In the genomic region with DNA sequence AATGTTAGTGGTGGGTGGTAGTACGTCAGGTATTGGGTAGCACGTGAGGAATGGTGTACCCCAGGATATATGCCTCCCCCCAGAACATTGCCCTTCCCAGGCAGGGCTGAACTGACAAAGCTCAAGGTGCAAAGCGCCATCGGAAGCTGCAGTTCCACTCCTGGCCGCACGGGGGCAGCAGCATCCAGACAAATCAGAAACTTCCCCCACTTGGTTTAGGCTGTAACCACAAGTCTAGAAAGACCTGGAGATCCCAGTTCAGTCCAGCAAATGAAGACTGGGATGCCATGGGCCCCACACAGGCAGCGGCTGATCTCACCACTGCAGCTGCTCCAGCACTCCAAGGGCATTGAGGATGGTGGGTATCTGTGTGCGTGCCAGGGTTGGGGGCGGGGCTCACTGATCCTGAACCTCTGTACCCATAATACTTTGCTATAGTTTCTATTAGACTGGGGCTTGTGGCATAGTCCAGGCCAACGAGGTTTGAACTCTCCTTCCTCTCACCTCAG, we compare ENCODE assay signal across 8 mouse cellular contexts. TPM values are rescaled to one million over a fixed set of nuclear protein-coding genes. Genes with fewer than 3 reads are reported as not detected.
DNase-seq lines count a peak whose midpoint lies in the region; ATAC-seq and TF ChIP-seq lines count a peak whose summit lies in the region.

No protein-coding gene starts in this region.

- 16% methylated on average over 10 of the region's 10 CpGs for WGBS in heart, embryonic 13.5 days
- 18% methylated on average over 10 of the region's 10 CpGs for WGBS in kidney, postnatal 0 days
- 16% methylated on average over 10 of the region's 10 CpGs for WGBS in liver, embryonic 13.5 days (ENCODE audit: insufficient replicate concordance)
- 21% methylated on average over 10 of the region's 10 CpGs for WGBS in neural tube, embryonic 12.5 days

- DNase-seq in CD8-positive naive resting alpha-beta T cell, adult 2 months (ENCODE audit: low read depth in 2 of 2, low spot score in 2 of 2), result peak; percentile 64 to 70
- peak; percentile 89 for DNase-seq in brain, embryonic 14.5 days (ENCODE audit: low read depth)
- peak; percentile 87 for DNase-seq in kidney, postnatal 0 days (ENCODE audit: low spot score)
- DNase-seq in liver, embryonic 13.5 days, result peak; percentile 61
- peak; percentile 93 for DNase-seq in testis, postnatal 10 days (ENCODE audit: low spot score)

- peak overlapping the region; percentile 36; the same call in 1 of the 2 replicates for H3K27ac ChIP-seq in heart, embryonic 13.5 days (replicated peaks)
- H3K27ac ChIP-seq in kidney, postnatal 0 days, result no peak overlapping the region
- no peak overlapping the region for H3K27ac ChIP-seq in liver, embryonic 13.5 days
- no peak overlapping the region for H3K27ac ChIP-seq in neural tube, embryonic 12.5 days

- H3K4me3 ChIP-seq in heart, embryonic 13.5 days, result no peak overlapping the region
- no peak overlapping the region for H3K4me3 ChIP-seq in kidney, postnatal 0 days (replicated peaks; ENCODE audit: low read depth, low read length)
- H3K4me3 ChIP-seq in liver, embryonic 13.5 days (replicated peaks), result no peak overlapping the region
- no peak overlapping the region for H3K4me3 ChIP-seq in neural tube, embryonic 12.5 days

- H3K9ac ChIP-seq in heart, embryonic 13.5 days, result 0 out of 2 replicates have a peak overlapping the region, but pooled peaks have one; percentile 44
- H3K9ac ChIP-seq in kidney, postnatal 0 days (ENCODE audit: low read depth, low read length), result no peak overlapping the region
- no peak overlapping the region for H3K9ac ChIP-seq in liver, embryonic 13.5 days
- no peak overlapping the region for H3K9ac ChIP-seq in neural tube, embryonic 12.5 days

- H3K9me3 ChIP-seq in heart, embryonic 13.5 days, result no peaks in the 10 kb centered on the region
- no peaks in the 10 kb centered on the region for H3K9me3 ChIP-seq in kidney, postnatal 0 days (replicated peaks; ENCODE audit: low read length)
- no peaks in the 10 kb centered on the region for H3K9me3 ChIP-seq in liver, embryonic 13.5 days (replicated peaks)
- no peaks in the 10 kb centered on the region for H3K9me3 ChIP-seq in neural tube, embryonic 12.5 days

- H3K4me2 ChIP-seq in heart, embryonic 13.5 days, result no peak overlapping the region
- no peak overlapping the region for H3K4me2 ChIP-seq in kidney, postnatal 0 days (ENCODE audit: low read length)
- no peak overlapping the region for H3K4me2 ChIP-seq in liver, embryonic 13.5 days
- H3K4me2 ChIP-seq in neural tube, embryonic 12.5 days (replicated peaks), result no peak overlapping the region

- no peaks in the 10 kb centered on the region for H3K27me3 ChIP-seq in heart, embryonic 13.5 days (replicated peaks)
- H3K27me3 ChIP-seq in kidney, postnatal 0 days (ENCODE audit: insufficient read depth, low read length), result no peaks in the 10 kb centered on the region
- no peaks in the 10 kb centered on the region for H3K27me3 ChIP-seq in liver, embryonic 13.5 days
- no peaks in the 10 kb centered on the region for H3K27me3 ChIP-seq in neural tube, embryonic 12.5 days (replicated peaks)

- TF ChIP-seq CTCF in brain, embryonic 14.5 days (IDR thresholded peaks at IDR 0.05; ENCODE audit: borderline replicate concordance, extremely low read depth, insufficient read depth, insufficient read length), result peak; percentile 100
- TF ChIP-seq CTCF in kidney, postnatal 0 days (IDR thresholded peaks at IDR 0.05; ENCODE audit: low read depth), result peak; percentile 99

- peak; percentile 64 for ATAC-seq in erythroid progenitor cell, adult 5-6 weeks (replicated peaks; ENCODE audit: low FRiP score, poor library complexity, severe bottlenecking)
- no peak for ATAC-seq in heart, embryonic 13.5 days (ENCODE audit: extremely low read depth, insufficient number of reproducible peaks, low FRiP score, low TSS enrichment)
- peak; percentile 67 for ATAC-seq in kidney, postnatal 0 days (replicated peaks; ENCODE audit: low FRiP score, low read depth)
- peak; percentile 55 for ATAC-seq in liver, embryonic 13.5 days (ENCODE audit: low read depth)
- peak; percentile 65 for ATAC-seq in neural tube, embryonic 12.5 days (ENCODE audit: low FRiP score, low read depth)

- peaks cover 6% of the 10 kb centered on the region for H3K4me1 ChIP-seq in heart, embryonic 13.5 days
- H3K4me1 ChIP-seq in kidney, postnatal 0 days (replicated peaks; ENCODE audit: insufficient read depth, low read length), result no peaks in the 10 kb centered on the region
- H3K4me1 ChIP-seq in liver, embryonic 13.5 days (replicated peaks), result peaks cover 2% of the 10 kb centered on the region; the same call in 1 of the 2 replicates
- no peaks in the 10 kb centered on the region for H3K4me1 ChIP-seq in neural tube, embryonic 12.5 days

- TF ChIP-seq POLR2A in brain, embryonic 14.5 days (IDR thresholded peaks at IDR 0.05; ENCODE audit: borderline replicate concordance, extremely low read depth, insufficient read depth, insufficient read length, poor library complexity, severe bottlenecking), result no peak

- H3K36me3 ChIP-seq in heart, embryonic 13.5 days, result peaks cover 48% of the 10 kb centered on the region
- H3K36me3 ChIP-seq in kidney, postnatal 0 days (ENCODE audit: insufficient read depth, low read length), result peaks cover 8% of the 10 kb centered on the region; the same call in 1 of the 2 replicates
- H3K36me3 ChIP-seq in liver, embryonic 13.5 days, result peaks cover 42% of the 10 kb centered on the region
- H3K36me3 ChIP-seq in neural tube, embryonic 12.5 days, result peaks cover 32% of the 10 kb centered on the region

RNA-seq across cellular contexts. Expression of gene Ctrc, which starts 11.3 kb away (rescaled TPM):
- polyA plus RNA-seq in brain, embryonic 14.5 days (2012; rRNA removed), result not detected in 2 replicates
- not detected in 2 replicates for total RNA-seq in erythroid progenitor cell, adult 5-6 weeks (2015; ENCODE audit: low replicate concordance)
- not detected in 2 replicates for total RNA-seq in erythroid progenitor cell, adult 5-6 weeks (2017; ENCODE audit: low replicate concordance)
- not detected in 2 replicates for polyA plus RNA-seq in heart, embryonic 13.5 days (2015; fragmentation: Nextera tagmentation; extraction: Ambion mirVana)
- polyA plus RNA-seq in kidney, postnatal 0 days (2015; fragmentation: Nextera tagmentation; extraction: Ambion mirVana), result not detected in 2 replicates
- not detected in 2 replicates for polyA plus RNA-seq in liver, embryonic 13.5 days (2015; fragmentation: Nextera tagmentation; extraction: Ambion mirVana)
- polyA plus RNA-seq in neural tube, embryonic 12.5 days (2016; fragmentation: Nextera tagmentation; extraction: Ambion mirVana), result not detected in 2 replicates

RNA-seq across cellular contexts. Expression of gene Efhd2, which starts 17.2 kb away (rescaled TPM):
- 72.6 and 78.7 TPM in 2 replicates for polyA plus RNA-seq in brain, embryonic 14.5 days (2012; rRNA removed)
- total RNA-seq in erythroid progenitor cell, adult 5-6 weeks (2015; ENCODE audit: low replicate concordance), result 18.7 and 21.8 TPM in 2 replicates
- total RNA-seq in erythroid progenitor cell, adult 5-6 weeks (2017; ENCODE audit: low replicate concordance), result 11.4 and 18.8 TPM in 2 replicates
- 79.6 and 80.3 TPM in 2 replicates for polyA plus RNA-seq in heart, embryonic 13.5 days (2015; fragmentation: Nextera tagmentation; extraction: Ambion mirVana)
- polyA plus RNA-seq in kidney, postnatal 0 days (2015; fragmentation: Nextera tagmentation; extraction: Ambion mirVana), result 48.3 and 51.3 TPM in 2 replicates
- polyA plus RNA-seq in liver, embryonic 13.5 days (2015; fragmentation: Nextera tagmentation; extraction: Ambion mirVana), result 51.5 and 52.9 TPM in 2 replicates
- polyA plus RNA-seq in neural tube, embryonic 12.5 days (2016; fragmentation: Nextera tagmentation; extraction: Ambion mirVana), result 75.9 and 79.1 TPM in 2 replicates

RNA-seq across cellular contexts. Expression of gene Cela2a, which starts 31.5 kb away (rescaled TPM):
- polyA plus RNA-seq in brain, embryonic 14.5 days (2012; rRNA removed), result 0.19 and 0.21 TPM in 2 replicates
- not detected in 2 replicates for total RNA-seq in erythroid progenitor cell, adult 5-6 weeks (2015; ENCODE audit: low replicate concordance)
- not detected in 2 replicates for total RNA-seq in erythroid progenitor cell, adult 5-6 weeks (2017; ENCODE audit: low replicate concordance)
- polyA plus RNA-seq in heart, embryonic 13.5 days (2015; fragmentation: Nextera tagmentation; extraction: Ambion mirVana), result not detected in 2 replicates
- 0.18 TPM in 1 of 2 replicates, not detected in the other for polyA plus RNA-seq in kidney, postnatal 0 days (2015; fragmentation: Nextera tagmentation; extraction: Ambion mirVana)
- 0.18 and 0.36 TPM in 2 replicates for polyA plus RNA-seq in liver, embryonic 13.5 days (2015; fragmentation: Nextera tagmentation; extraction: Ambion mirVana)
- polyA plus RNA-seq in neural tube, embryonic 12.5 days (2016; fragmentation: Nextera tagmentation; extraction: Ambion mirVana), result not detected in 2 replicates
